Mouse (Mus musculus) cortical plate, adult 2 months (tissue): ENCODE measurements around the gene Cutal. TPM values are rescaled to one million over a fixed set of nuclear protein-coding genes. Genes with fewer than 3 reads are reported as not detected.

Source experiments
- H3K27ac ChIP-seq: fragments of 200-500 bp; 2 replicates; pipeline ENCODE4 v1.5.1; 2012; ENCODE audit warnings: low read length, control low read depth, inconsistent platforms; ENCODE audit not compliant: insufficient read depth
- H3K4me1 ChIP-seq: fragments of 200-500 bp; 2 replicates; pipeline ENCODE4 v1.6.1; 2011; ENCODE audit warnings: low read length; ENCODE audit not compliant: control insufficient read depth, insufficient read depth
- H3K4me3 ChIP-seq: fragments of 200-500 bp; 2 replicates; pipeline ENCODE4 v1.5.1; 2011; ENCODE audit warnings: mild to moderate bottlenecking, low read length, control low read depth; ENCODE audit not compliant: insufficient read depth
- CTCF ChIP-seq: fragments of 200-500 bp; IDR thresholded peaks from 2 replicates; pipeline ENCODE4 v1.5.1; 2011; ENCODE audit warnings: mild to moderate bottlenecking, control low read depth, low read length; ENCODE audit not compliant: insufficient read depth; ENCODE audit errors: extremely low read depth
- POLR2A ChIP-seq: fragments of 200-500 bp; IDR thresholded peaks from 2 replicates; pipeline ENCODE4 v1.6.1; 2011; ENCODE audit warnings: mild to moderate bottlenecking, low read length, control low read depth; ENCODE audit not compliant: insufficient read depth; ENCODE audit errors: extremely low read depth
- polyA plus RNA-seq: library from polyadenylated mRNA; depleted of rRNA; stranded (reverse); fragments of >200 nt; gene quantifications from 2 replicates; pipeline ENCODE4 v1.2.3, GENCODE M21; 2012

The Cutal gene
- polyA plus RNA-seq, 1 experiment: 0.52 TPM

GRCm38 (mm10) chr2:34841706-34842105, 32.5 kb upstream of the Cutal start:
- Histone ChIP-seq H3K27ac (no peak overlapping the region), H3K4me1 (peaks cover 1% of the 10 kb centered on the region; the same call in 1 of the 2 replicates), H3K4me3 (no peak overlapping the region)
- TF ChIP-seq CTCF: no peak
- TF ChIP-seq POLR2A: no peak

- TF ChIP-seq CTCF (no peak), POLR2A (no peak)
- H3K4me1 ChIP-seq: peaks cover 1% of the 10 kb centered on the region; the same call in 1 of the 2 replicates
- peak overlapping the region; percentile 67; the same call in 1 of the 2 replicates for H3K27ac ChIP-seq
- H3K4me3 ChIP-seq: no peak overlapping the region
Measured at GRCm38 (mm10) chr2:34843211-34843939, 30.8 kb upstream of the Cutal start.

GRCm38 (mm10) chr2:34847702-34848101, 26.5 kb upstream of the Cutal start:
- Histone ChIP-seq H3K27ac (no peak overlapping the region), H3K4me3 (no peak overlapping the region)
- TF ChIP-seq POLR2A (no peak), CTCF (no peak)

GRCm38 (mm10) chr2:34855265-34855664, 18.9 kb upstream of the Cutal start:
- Histone ChIP-seq H3K27ac (no peak overlapping the region), H3K4me3 (no peak overlapping the region), H3K4me1 (no peaks in the 10 kb centered on the region)
- TF ChIP-seq POLR2A: no peak
- TF ChIP-seq CTCF: peak; percentile 20; the same call in 1 of the 2 replicates

More at GRCm38 (mm10) chr2:34847702-34848101, 26.5 kb upstream of the Cutal start:
- H3K4me1 ChIP-seq: peaks cover 1% of the 10 kb centered on the region; the same call in 1 of the 2 replicates

- no peak for TF ChIP-seq POLR2A
- no peak for TF ChIP-seq CTCF
- no peak overlapping the region for H3K27ac ChIP-seq
- no peak overlapping the region for H3K4me3 ChIP-seq
- H3K4me1 ChIP-seq: no peaks in the 10 kb centered on the region
Measured at GRCm38 (mm10) chr2:34857728-34858127, 16.5 kb upstream of the Cutal start.

- H3K4me1 ChIP-seq: no peaks in the 10 kb centered on the region; the same call in 1 of the 2 replicates
- TF ChIP-seq CTCF (no peak), POLR2A (no peak)
- H3K4me3 ChIP-seq: peak overlapping the region; percentile 46; the same call in 1 of the 2 replicates
- H3K27ac ChIP-seq: no peak overlapping the region
Measured at GRCm38 (mm10) chr2:34869680-34870079, 4.5 kb upstream of the Cutal start.

- TF ChIP-seq CTCF (no peak), POLR2A (peak; percentile 94)
- Histone ChIP-seq H3K27ac (peak overlapping the region; percentile 26; the same call in 1 of the 2 replicates), H3K4me1 (no peaks in the 10 kb centered on the region; the same call in 1 of the 2 replicates), H3K4me3 (peak overlapping the region; percentile 46)
Measured at GRCm38 (mm10) chr2:34870520-34871474, 3.4 kb upstream of the Cutal start.

GRCm38 (mm10) chr2:34874816-34875345, 685 bp downstream of the Cutal start, which contains the start of gene Psmd5:
TSS of gene Psmd5 (minus strand) at chr2:34874968.
- Histone ChIP-seq H3K27ac (no peak within 1 kb of the TSS), H3K4me3 (no peak within 1 kb of the TSS), H3K4me1 (no peaks in the 10 kb centered on the region; the same call in 1 of the 2 replicates)
- no peak for TF ChIP-seq POLR2A
- no peak for TF ChIP-seq CTCF

GRCm38 (mm10) chr2:34880054-34880453, 5.9 kb downstream of the Cutal start:
- TF ChIP-seq CTCF (no peak), POLR2A (no peak)
- no peaks in the 10 kb centered on the region for H3K4me1 ChIP-seq
- no peak overlapping the region for H3K4me3 ChIP-seq
- H3K27ac ChIP-seq: no peak overlapping the region
